Mouse (Mus musculus): ENCODE data around the gene Eci2.

- no peak for TF ChIP-seq CTCF (IDR thresholded peaks at IDR 0.05; ENCODE audit: borderline replicate concordance, control insufficient read depth, extremely low read depth, insufficient read depth, low read length, poor library complexity)
- TF ChIP-seq POLR2A (IDR thresholded peaks at IDR 0.05; ENCODE audit: control insufficient read depth, extremely low read depth, insufficient read depth, low read length, poor library complexity): no peak
These were observed 53.7 kb downstream of the Eci2 start for GRCm38 (mm10) chr13:34973149-34973548.

Measured in thymus, adult 2 months (tissue).